12 mouse cellular contexts compared by ENCODE assay signal in genomic region chr17:46549642-46550041, GRCm38 (mm10).
"Had no signal": no experiment of that assay in that cellular context is flagged by ENCODE, and none has a peak within 500 bp of the region (broad histone marks: within the 10 kb centered on the region; RNA-seq: fewer than 3 reads in every experiment).

No protein-coding gene starts in this region.

- H3K4me3 ChIP-seq: kidney, embryonic 15.5 days; left cerebral cortex, adult 2 months; limb, embryonic 12.5 days; neural tube, embryonic 13.5 days had no signal

- ATAC-seq: lung, postnatal 0 days had no signal

- H3K27me3 ChIP-seq: kidney, embryonic 15.5 days had no signal

- H3K27ac ChIP-seq: kidney, embryonic 15.5 days; left cerebral cortex, adult 2 months; limb, embryonic 12.5 days; liver, embryonic 14.5 days; macrophage; neural tube, embryonic 13.5 days had no signal

- H3K9me3 ChIP-seq: kidney, embryonic 15.5 days; limb, embryonic 12.5 days; neural tube, embryonic 13.5 days had no signal

- DNase-seq: layer of hippocampus, postnatal 36 days; thymus, adult 18-20 months had no signal

- H3K4me2 ChIP-seq: kidney, embryonic 15.5 days; limb, embryonic 12.5 days; lung, embryonic 14.5 days; midbrain, embryonic 11.5 days; neural tube, embryonic 13.5 days had no signal

- H3K9ac ChIP-seq: kidney, embryonic 15.5 days; limb, embryonic 12.5 days; liver, embryonic 14.5 days; liver, postnatal 0 days; lung, embryonic 14.5 days; neural tube, embryonic 13.5 days had no signal
